Mouse (Mus musculus) neural tube, embryonic 11.5 days (tissue): ENCODE data around the gene Rhbdf2. TPM values are rescaled to one million over a fixed set of nuclear protein-coding genes. Genes with fewer than 3 reads are reported as not detected.

Source experiments
- ATAC-seq: fragments of 200-750 bp; cut with Nextera tagmentation; 2 replicates; pipeline ENCODE4 v1.8.0; 2017; ENCODE audit warnings: moderate number of reproducible peaks, mild to moderate bottlenecking, moderate TSS enrichment, moderate library complexity; ENCODE audit not compliant: insufficient read depth, low FRiP score, low TSS enrichment
- DNase-seq: peaks from one replicate; pipeline ENCODE4 v3.0.0-alpha.2; 2015; ENCODE audit warnings: low spot score
- H3K27ac ChIP-seq: fragments of 300-500 bp; sonication (generic); 2 replicates; pipeline ENCODE4 v1.5.1; 2014; ENCODE audit warnings: low read depth, mild to moderate bottlenecking, low read length
- H3K27me3 ChIP-seq: fragments of 300-500 bp; sonication (generic); 2 replicates; pipeline ENCODE4 v1.6.1; 2014; ENCODE audit warnings: mild to moderate bottlenecking, low read length, mixed read lengths; ENCODE audit not compliant: control insufficient read depth, insufficient read depth
- H3K36me3 ChIP-seq: fragments of 300-500 bp; sonication (generic); 2 replicates; pipeline ENCODE4 v1.6.1; 2014; ENCODE audit warnings: mild to moderate bottlenecking, low read length, moderate library complexity, mixed read lengths; ENCODE audit not compliant: control insufficient read depth, insufficient read depth
- H3K4me1 ChIP-seq: fragments of 300-500 bp; sonication (generic); 2 replicates; pipeline ENCODE4 v1.6.1; 2014; ENCODE audit warnings: low read length, mixed read lengths; ENCODE audit not compliant: control insufficient read depth, insufficient read depth
- H3K4me2 ChIP-seq: fragments of 300-500 bp; sonication (generic); 2 replicates; pipeline ENCODE4 v1.6.1; 2014; ENCODE audit warnings: low read depth, mild to moderate bottlenecking, moderate library complexity
- H3K4me3 ChIP-seq: fragments of 300-500 bp; sonication (generic); 2 replicates; pipeline ENCODE4 v1.5.1; 2014; ENCODE audit warnings: low read depth, low read length
- H3K9ac ChIP-seq: fragments of 300-500 bp; sonication (generic); 2 replicates; pipeline ENCODE4 v1.6.1; 2014; ENCODE audit warnings: mild to moderate bottlenecking, low read length
- H3K9me3 ChIP-seq: fragments of 300-500 bp; sonication (generic); 2 replicates; pipeline ENCODE4 v1.6.1; 2016; ENCODE audit warnings: low read length; ENCODE audit not compliant: control insufficient read depth
- whole genome bisulfite sequencing: fragments of 180-500 bp; shearing (Covaris S2); extraction: QIAGEN DNeasy Blood & Tissue Kit; methylation state at CpG from one replicate; pipeline ENCODE4 v1.1.7; 2014; 5-methylcytosine and 5-hydroxymethylcytosine counted together
- polyA plus RNA-seq: library from polyadenylated mRNA; unstranded; fragments of >200 nt; fragmentation: Nextera tagmentation; extraction: Ambion mirVana; gene quantifications from 2 replicates; pipeline ENCODE4 v1.2.1, GENCODE M21; 2014

Gene Rhbdf2
- polyA plus RNA-seq, 1 experiment from 2014 or later = 4.9 TPM

- Histone ChIP-seq H3K4me1 (no peaks in the 10 kb centered on the region), H3K27me3 (peaks cover 13% of the 10 kb centered on the region), H3K9me3 (no peaks in the 10 kb centered on the region), H3K4me3 (no peak overlapping the region), H3K9ac (no peak overlapping the region), H3K36me3 (no peaks in the 10 kb centered on the region), H3K27ac (no peak overlapping the region), H3K4me2 (no peak overlapping the region)
- DNase-seq (no peak), ATAC-seq (no peak)
- 51% methylated on average over 10 of the region's 10 CpGs for WGBS
Measured at GRCm38 (mm10) chr11:116627072-116628020, 527 bp upstream of the Rhbdf2 start.

- H3K9ac ChIP-seq = no peak overlapping the region
- H3K36me3 ChIP-seq = no peaks in the 10 kb centered on the region
- no peak overlapping the region for H3K4me2 ChIP-seq
- H3K27ac ChIP-seq = no peak overlapping the region
- H3K4me3 ChIP-seq = no peak overlapping the region
- H3K9me3 ChIP-seq = no peaks in the 10 kb centered on the region
- H3K27me3 ChIP-seq = peaks cover 13% of the 10 kb centered on the region
- H3K4me1 ChIP-seq = peaks cover 6% of the 10 kb centered on the region; the same call in 1 of the 2 replicates
- DNase-seq (peak; percentile 59), ATAC-seq (no peak)
- WGBS = 74% methylated on average over 17 of the region's 17 CpGs
Measured at GRCm38 (mm10) chr11:116625081-116626000, 1.5 kb downstream of the Rhbdf2 start.

DNA sequence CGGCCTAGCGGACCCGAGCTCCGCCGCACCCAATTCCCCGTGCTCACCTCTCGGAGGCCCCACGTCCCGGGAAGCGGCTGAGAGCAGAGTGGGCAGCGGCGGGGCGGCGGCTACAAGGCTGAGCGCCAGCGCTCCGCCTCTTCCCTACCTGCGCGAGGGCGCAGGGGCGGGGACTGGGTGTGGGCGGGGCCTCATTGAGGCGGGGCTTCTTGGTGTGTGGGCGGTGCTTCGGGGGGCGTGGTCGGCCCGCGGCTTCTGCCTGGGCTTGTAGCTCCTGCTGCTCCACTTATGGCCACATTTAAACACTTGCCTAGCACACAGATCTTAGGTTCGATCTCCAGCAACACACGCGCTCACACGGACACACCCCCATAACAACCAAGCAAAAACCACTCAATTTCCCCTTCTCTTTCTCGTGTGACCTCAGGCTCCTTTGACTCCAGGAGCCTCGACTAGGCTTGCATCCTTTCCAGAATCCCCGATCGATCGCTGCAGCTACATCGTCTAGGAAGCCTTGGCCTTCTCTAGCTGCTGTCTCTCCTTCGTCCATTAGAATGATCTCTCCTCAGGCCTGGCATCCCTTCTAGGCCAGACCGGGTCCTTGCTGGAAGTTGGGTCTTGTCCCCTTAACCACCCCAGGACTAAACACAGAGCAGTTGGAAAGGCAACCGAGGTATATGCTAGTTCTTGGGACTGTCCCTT lies 2.5 kb downstream of the Rhbdf2 start:
- H3K27me3 ChIP-seq = peaks cover 13% of the 10 kb centered on the region
- no peak overlapping the region for H3K27ac ChIP-seq
- 12% methylated on average over 38 of the region's 42 CpGs for WGBS
- H3K4me1 ChIP-seq = peaks cover 14% of the 10 kb centered on the region; the same call in 1 of the 2 replicates
- H3K4me2 ChIP-seq = peak overlapping the region; percentile 49
- DNase-seq = peak; percentile 80
- no peaks in the 10 kb centered on the region for H3K36me3 ChIP-seq
- ATAC-seq = 0 out of 2 replicates have a peak, but pooled peaks have one; percentile 27
- H3K4me3 ChIP-seq = peak overlapping the region; percentile 39
- H3K9ac ChIP-seq = peak overlapping the region; percentile 51
- H3K9me3 ChIP-seq = no peaks in the 10 kb centered on the region

GRCm38 (mm10) chr11:116623281-116624124 lies 3.3 kb downstream of the Rhbdf2 start:
- no peak for DNase-seq
- 7% methylated on average over 40 of the region's 40 CpGs for WGBS
- Histone ChIP-seq H3K4me3 (peak overlapping the region; percentile 39), H3K4me1 (peaks cover 15% of the 10 kb centered on the region; the same call in 1 of the 2 replicates), H3K27ac (no peak overlapping the region), H3K9ac (peak overlapping the region; percentile 51), H3K36me3 (no peaks in the 10 kb centered on the region), H3K27me3 (peaks cover 13% of the 10 kb centered on the region), H3K9me3 (no peaks in the 10 kb centered on the region), H3K4me2 (peak overlapping the region; percentile 49)
- ATAC-seq = no peak

- no peaks in the 10 kb centered on the region for H3K36me3 ChIP-seq
- no peak for ATAC-seq
- H3K4me2 ChIP-seq = peak overlapping the region; percentile 16; the same call in 1 of the 2 replicates
- no peak for DNase-seq
- H3K27me3 ChIP-seq = peaks cover 13% of the 10 kb centered on the region
- no peak overlapping the region for H3K4me3 ChIP-seq
- H3K9ac ChIP-seq = no peak overlapping the region
- H3K4me1 ChIP-seq = peaks cover 15% of the 10 kb centered on the region; the same call in 1 of the 2 replicates
- H3K27ac ChIP-seq = 0 out of 2 replicates have a peak overlapping the region, but pooled peaks have one; percentile 39
- 37% methylated on average over 6 of the region's 6 CpGs for whole genome bisulfite sequencing
- H3K9me3 ChIP-seq = no peaks in the 10 kb centered on the region
Measured at GRCm38 (mm10) chr11:116621258-116621704, 5.5 kb downstream of the Rhbdf2 start.

GRCm38 (mm10) chr11:116620559-116621253 lies 6.1 kb downstream of the Rhbdf2 start:
- Histone ChIP-seq H3K9me3 (no peaks in the 10 kb centered on the region), H3K36me3 (no peaks in the 10 kb centered on the region), H3K9ac (no peak overlapping the region), H3K4me3 (no peak overlapping the region), H3K4me1 (peaks cover 15% of the 10 kb centered on the region; the same call in 1 of the 2 replicates), H3K27ac (0 out of 2 replicates have a peak overlapping the region, but pooled peaks have one; percentile 39), H3K27me3 (peaks cover 13% of the 10 kb centered on the region), H3K4me2 (peak overlapping the region; percentile 16; the same call in 1 of the 2 replicates)
- WGBS = 76% methylated on average over 10 of the region's 10 CpGs
- no peak for DNase-seq
- ATAC-seq = no peak

DNA sequence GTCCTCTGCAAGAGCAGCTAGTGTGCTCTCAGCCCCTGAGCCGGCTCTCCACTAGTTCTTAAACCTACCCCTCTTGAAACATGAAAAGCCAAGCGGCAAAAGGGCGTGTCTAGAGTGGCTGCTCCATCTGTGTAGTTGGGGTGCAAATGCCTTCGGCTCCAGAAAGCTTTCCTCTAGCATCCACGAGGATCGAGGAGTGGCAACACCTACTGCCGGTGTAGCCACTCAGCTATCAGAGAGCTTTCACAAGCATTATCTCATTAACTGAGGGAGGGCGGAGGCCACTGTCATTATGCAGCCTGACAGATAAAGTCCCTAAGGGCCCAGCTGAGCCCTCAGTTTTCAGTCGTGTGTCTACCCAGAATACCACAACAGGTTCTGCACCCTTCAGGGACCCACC lies 6.7 kb downstream of the Rhbdf2 start:
- ATAC-seq = no peak
- peaks cover 15% of the 10 kb centered on the region; the same call in 1 of the 2 replicates for H3K4me1 ChIP-seq
- WGBS = 39% methylated on average over 9 of the region's 9 CpGs

More for the DNA sequence above, 6.7 kb downstream of the Rhbdf2 start:
- Histone ChIP-seq H3K4me3 (no peak overlapping the region), H3K27me3 (peaks cover 13% of the 10 kb centered on the region), H3K9me3 (no peaks in the 10 kb centered on the region), H3K36me3 (no peaks in the 10 kb centered on the region), H3K27ac (no peak overlapping the region), H3K4me2 (no peak overlapping the region), H3K9ac (no peak overlapping the region)
- no peak for DNase-seq
